Mouse (Mus musculus): ENCODE measurements around the gene Nmb.
A peak's percentile ranks its signal among the peaks of the same experiment; 100 is the strongest.

Nmb gene

GRCm38 (mm10) chr7:80857181-80857580 is 47.7 kb downstream of the Nmb start:
- peak; percentile 72 for DNase-seq (ENCODE audit: low spot score)

DNA sequence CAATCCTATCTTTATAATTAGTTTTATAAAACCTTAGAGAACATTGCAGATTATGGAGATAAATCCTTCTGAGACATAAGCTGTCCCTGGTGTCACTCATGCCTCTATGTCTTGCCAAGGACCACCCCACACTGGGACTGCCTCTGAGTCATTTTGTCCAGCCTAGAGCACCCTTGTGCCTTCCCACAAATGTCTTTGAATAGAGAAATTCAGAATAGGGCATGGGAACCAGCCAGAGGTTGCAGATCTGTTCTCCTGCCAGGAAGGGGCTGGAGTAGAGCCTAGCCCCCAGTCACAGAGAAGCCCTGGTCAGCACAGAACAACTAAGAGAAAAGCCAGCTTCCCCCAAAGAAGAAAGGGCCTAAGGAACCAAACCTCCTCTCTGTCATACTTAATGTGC is 49.6 kb downstream of the Nmb start:
- DNase-seq (ENCODE audit: low spot score), result no peak

- no peak for DNase-seq (ENCODE audit: low spot score)
Measured at GRCm38 (mm10) chr7:80853218-80853617, 51.7 kb downstream of the Nmb start.

All from adipocyte (in vitro differentiated cells).